Comparison of ENCODE assay signal across 9 mouse cellular contexts in the genomic region with DNA sequence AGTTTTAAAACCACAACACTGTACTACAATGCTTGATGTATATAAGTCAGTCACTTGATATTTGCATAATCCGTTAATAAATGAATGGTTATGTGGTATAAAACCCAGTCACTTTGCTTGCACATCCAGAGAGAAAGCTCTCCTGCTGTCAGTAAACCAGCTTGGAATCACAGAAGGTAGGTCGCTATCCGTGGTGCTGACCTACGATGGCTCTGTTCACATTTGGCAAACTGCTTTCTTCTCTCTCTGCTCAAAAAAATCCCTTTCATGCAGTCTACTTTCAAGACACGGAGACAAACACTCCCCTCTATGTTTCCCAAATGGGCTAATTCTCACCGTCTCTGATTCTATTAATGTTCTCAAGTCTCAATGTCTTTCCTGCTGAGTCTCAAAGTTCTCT. TPM values are rescaled to one million over a fixed set of nuclear protein-coding genes. Genes with fewer than 3 reads are reported as not detected.
DNase-seq lines count a peak whose midpoint lies in the region; ATAC-seq and TF ChIP-seq lines count a peak whose summit lies in the region.
"Had no signal": no experiment of that assay in that cellular context is flagged by ENCODE, and none has a peak within 500 bp of the region (broad histone marks: within the 10 kb centered on the region; RNA-seq: fewer than 3 reads in every experiment).

No protein-coding gene starts in this region.

- peak; percentile 57 for DNase-seq in lung, postnatal 10 days
- no peak for DNase-seq in lung, adult 2 months
- peak; percentile 41 for DNase-seq in cerebellum, adult 9-11 months
- DNase-seq in hindbrain, embryonic 10.5 days (ENCODE audit: low spot score) = peak; percentile 65
- DNase-seq in midbrain, embryonic 11.5 days (ENCODE audit: low spot score, missing footprints) = no peak
- no peak for DNase-seq in spleen, postnatal 14 days (ENCODE audit: low spot score in 2 of 2)
- DNase-seq in thymus, postnatal 10 days (ENCODE audit: low spot score in 2 of 2) = no peak

- H3K4me2 ChIP-seq in midbrain, embryonic 11.5 days = peak overlapping the region; percentile 71; the same call in 1 of the 2 replicates
- H3K4me2 ChIP-seq in intestine, postnatal 0 days (replicated peaks; ENCODE audit: low read depth) = no peak overlapping the region

- no peak overlapping the region for H3K9ac ChIP-seq in midbrain, embryonic 11.5 days (ENCODE audit: low read length)
- H3K9ac ChIP-seq in intestine, postnatal 0 days (ENCODE audit: low read depth, low read length) = no peak overlapping the region

- peaks cover 53% of the 10 kb centered on the region for H3K27me3 ChIP-seq in hindbrain, embryonic 10.5 days (ENCODE audit: insufficient read depth, poor library complexity, severe bottlenecking)
- H3K27me3 ChIP-seq in midbrain, embryonic 11.5 days (ENCODE audit: control insufficient read depth, insufficient read depth, low read length) = peaks cover 44% of the 10 kb centered on the region
- peaks cover 43% of the 10 kb centered on the region for H3K27me3 ChIP-seq in intestine, postnatal 0 days (replicated peaks; ENCODE audit: control insufficient read depth, insufficient read depth, low read length)

- no peak overlapping the region for H3K27ac ChIP-seq in hindbrain, embryonic 10.5 days
- no peak overlapping the region for H3K27ac ChIP-seq in midbrain, embryonic 11.5 days (ENCODE audit: low read depth, low read length)
- H3K27ac ChIP-seq in intestine, postnatal 0 days (ENCODE audit: low read depth, low read length) = no peak overlapping the region

- ATAC-seq in midbrain, embryonic 11.5 days (ENCODE audit: low FRiP score) = no peak
- no peak for ATAC-seq in intestine, postnatal 0 days

- no peak for TF ChIP-seq CTCF in lung, adult 2 months (IDR thresholded peaks at IDR 0.05; ENCODE audit: insufficient read depth, low read length)
- TF ChIP-seq CTCF in intestine, postnatal 0 days (IDR thresholded peaks at IDR 0.05; ENCODE audit: low read depth) = no peak

- H3K4me3 ChIP-seq in lung, adult 2 months (replicated peaks; ENCODE audit: extremely low read depth, low read depth, low read length) = no peak overlapping the region
- H3K4me3 ChIP-seq in hindbrain, embryonic 10.5 days = peak overlapping the region; percentile 62
- no peak overlapping the region for H3K4me3 ChIP-seq in midbrain, embryonic 11.5 days (ENCODE audit: low read depth, low read length)
- H3K4me3 ChIP-seq in intestine, postnatal 0 days (ENCODE audit: low read depth, low read length) = no peak overlapping the region

- no peaks in the 10 kb centered on the region for H3K4me1 ChIP-seq in lung, adult 2 months (ENCODE audit: control insufficient read depth, insufficient read depth, low read length)
- peaks cover 30% of the 10 kb centered on the region for H3K4me1 ChIP-seq in hindbrain, embryonic 10.5 days (replicated peaks)
- peaks cover 13% of the 10 kb centered on the region; the same call in 1 of the 2 replicates for H3K4me1 ChIP-seq in midbrain, embryonic 11.5 days (ENCODE audit: control insufficient read depth, insufficient read depth, low read length)
- H3K4me1 ChIP-seq in intestine, postnatal 0 days (replicated peaks; ENCODE audit: control insufficient read depth, insufficient read depth, low read length) = no peaks in the 10 kb centered on the region

- H3K9me3 ChIP-seq in hindbrain, embryonic 10.5 days = no peaks in the 10 kb centered on the region
- H3K9me3 ChIP-seq in midbrain, embryonic 11.5 days (ENCODE audit: control insufficient read depth, low read length) = no peaks in the 10 kb centered on the region
- no peaks in the 10 kb centered on the region for H3K9me3 ChIP-seq in intestine, postnatal 0 days (ENCODE audit: control insufficient read depth)

- H3K36me3 ChIP-seq in hindbrain, embryonic 10.5 days = no peaks in the 10 kb centered on the region
- H3K36me3 ChIP-seq in midbrain, embryonic 11.5 days (ENCODE audit: control insufficient read depth, insufficient read depth, low read length) = no peaks in the 10 kb centered on the region
- no peaks in the 10 kb centered on the region for H3K36me3 ChIP-seq in intestine, postnatal 0 days (ENCODE audit: control insufficient read depth, insufficient read depth)

- no peak for TF ChIP-seq POLR2A in lung, adult 2 months (IDR thresholded peaks at IDR 0.05; ENCODE audit: borderline replicate concordance, extremely low read depth, low read depth, low read length)

- 2% methylated on average over 6 of the region's 6 CpGs for WGBS in lung, adult 2 months
- 0% methylated on average over 6 of the region's 6 CpGs for WGBS in hindbrain, embryonic 10.5 days
- WGBS in midbrain, embryonic 11.5 days = 3% methylated on average over 6 of the region's 6 CpGs
- 2% methylated on average over 6 of the region's 6 CpGs for WGBS in intestine, postnatal 0 days

RNA-seq across cellular contexts. Expression of a gene that starts 0.8 kb away (rescaled TPM):
- polyA plus RNA-seq in lung, adult 2 months (2012; rRNA removed) = not detected in 2 replicates
- polyA plus RNA-seq in hindbrain, embryonic 10.5 days (2016; fragmentation: Nextera tagmentation; extraction: Ambion mirVana) = 0.61 and 4.9 TPM in 2 replicates
- polyA plus RNA-seq in midbrain, embryonic 11.5 days (2014; fragmentation: Nextera tagmentation; extraction: Ambion mirVana) = 0.87 and 1.7 TPM in 2 replicates
- polyA plus RNA-seq in intestine, postnatal 0 days (2015; fragmentation: Nextera tagmentation; extraction: Ambion mirVana) = 0.20 and 0.21 TPM in 2 replicates
- polyA plus RNA-seq: large intestine, adult 2 months had no signal

Comparison
In these comparisons a context has a peak if more than half of its experiments do, and no peak if none do; other contexts are left out.
1. DNase-seq: peak in lung, postnatal 10 days (single experiment), cerebellum, adult 9-11 months (single experiment) and hindbrain, embryonic 10.5 days (single experiment); none in lung, adult 2 months (single experiment), midbrain, embryonic 11.5 days (single experiment), spleen, postnatal 14 days (0 of 2) and thymus, postnatal 10 days (0 of 2).